Mouse (Mus musculus): ENCODE results near the gene Oosp2.

Gene Oosp2

DNA sequence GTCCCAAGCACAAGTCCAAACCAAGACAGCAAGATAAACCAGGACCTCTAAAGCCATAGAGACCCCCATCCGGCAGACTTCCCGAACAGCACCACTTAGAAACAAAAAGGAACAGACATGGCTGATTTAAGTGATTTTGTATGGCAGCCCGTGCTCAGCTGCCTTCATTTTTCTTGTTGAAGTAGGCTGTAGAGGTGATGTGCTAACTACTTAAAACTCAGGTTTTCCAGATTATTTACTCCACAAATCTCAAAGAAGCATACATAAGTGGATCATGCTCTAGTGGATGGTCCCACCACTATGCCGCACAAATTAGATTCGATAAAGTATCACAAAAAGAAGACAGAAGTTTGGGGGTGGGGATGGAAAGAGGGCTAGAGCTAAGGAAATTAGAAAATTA, at the start of gene Oosp2:
TSS of gene Oosp2 (minus strand) at position 101 of the 400 bp plus-strand sequence.
- DNase-seq (ENCODE audit: low read depth in 2 of 2, low spot score in 2 of 2) = no peak

DNA sequence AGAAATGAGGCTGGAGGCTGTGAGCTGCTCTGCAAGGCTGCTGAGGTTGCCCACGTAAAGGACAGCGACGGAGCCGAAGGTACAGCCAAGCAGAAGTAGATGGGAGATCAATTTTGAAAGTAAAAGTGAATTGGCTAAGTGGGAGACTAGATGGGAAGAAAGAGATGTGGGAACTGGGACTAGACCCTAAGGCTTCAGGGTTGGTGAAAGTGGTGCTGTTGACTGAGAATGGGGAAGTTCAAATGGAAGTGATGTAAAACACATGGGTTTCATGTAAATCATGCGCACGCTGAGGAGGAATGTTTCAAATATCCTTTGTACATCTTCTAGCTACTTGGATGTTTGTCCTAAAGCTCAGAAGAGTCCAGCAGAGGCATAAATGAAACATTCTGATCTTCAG, 38.0 kb upstream of the Oosp2 start:
- no peak for DNase-seq (ENCODE audit: low read depth in 2 of 2, low spot score in 2 of 2)

DNA sequence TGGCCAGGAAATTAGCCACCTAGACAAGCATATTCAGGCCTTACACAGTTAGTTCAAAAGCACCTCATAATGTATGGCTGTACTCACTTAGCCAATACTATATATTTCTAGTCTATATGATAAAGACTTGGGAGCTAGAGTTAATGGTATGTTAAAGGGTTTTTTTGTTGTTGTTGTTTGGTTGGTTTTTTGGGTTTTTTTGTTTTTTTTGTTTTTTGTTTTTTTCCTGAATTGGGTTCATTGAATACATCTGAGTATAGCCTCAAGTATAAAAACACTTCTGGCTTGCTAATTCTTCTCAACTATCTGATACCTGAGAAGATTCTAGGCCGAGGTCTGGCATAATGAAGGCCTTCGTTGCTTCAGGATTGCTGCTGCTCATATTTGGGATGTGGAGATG, 36.4 kb upstream of the Oosp2 start, which contains the start of gene Oosp3:
TSS of gene Oosp3 (plus strand) at position 301 of the 400 bp plus-strand sequence.
- DNase-seq (ENCODE audit: low read depth in 2 of 2, low spot score in 2 of 2) = no peak

DNA sequence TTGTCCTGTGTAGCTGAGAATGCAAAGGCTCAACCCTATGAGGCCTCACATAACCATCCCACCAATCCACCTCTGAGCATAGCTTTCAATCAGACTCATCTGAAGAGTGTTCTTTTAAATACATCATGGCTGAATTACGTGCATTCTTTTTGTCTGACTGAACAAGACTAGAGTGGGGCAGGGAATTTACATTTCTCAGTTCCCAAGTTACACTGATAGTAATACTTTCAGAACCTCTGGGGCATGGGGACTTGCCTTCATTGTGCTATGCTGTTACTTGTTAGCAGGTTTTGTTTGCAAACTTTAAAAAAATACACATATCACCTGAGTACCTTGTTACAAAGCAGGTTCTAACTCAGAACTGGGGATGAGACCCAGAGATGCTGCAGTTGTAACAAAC, 31.1 kb upstream of the Oosp2 start:
- DNase-seq (ENCODE audit: low read depth in 2 of 2, low spot score in 2 of 2) = no peak

DNA sequence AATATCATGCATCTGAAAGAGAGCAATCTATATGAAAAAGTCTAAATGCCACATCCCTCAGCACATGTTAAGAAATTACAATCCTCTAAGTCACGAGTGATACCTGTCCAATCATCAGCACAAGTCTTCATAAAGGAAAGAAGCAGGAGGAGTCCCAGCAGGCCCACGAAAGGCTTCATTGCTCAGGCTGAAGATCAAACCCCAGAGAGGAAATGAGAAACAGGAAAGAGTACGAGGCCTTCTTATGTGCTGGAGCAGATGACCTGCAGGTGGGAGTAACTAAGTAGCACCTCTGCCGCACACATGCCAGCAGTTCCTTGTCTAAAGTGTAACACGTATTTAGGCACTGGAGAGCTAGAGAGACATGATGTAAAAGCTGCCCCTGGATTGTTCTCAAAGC, 30.5 kb upstream of the Oosp2 start, which contains the start of gene Oosp1:
TSS of gene Oosp1 (minus strand) at position 312 of the 400 bp plus-strand sequence.
- DNase-seq (ENCODE audit: low read depth in 2 of 2, low spot score in 2 of 2) = no peak

DNA sequence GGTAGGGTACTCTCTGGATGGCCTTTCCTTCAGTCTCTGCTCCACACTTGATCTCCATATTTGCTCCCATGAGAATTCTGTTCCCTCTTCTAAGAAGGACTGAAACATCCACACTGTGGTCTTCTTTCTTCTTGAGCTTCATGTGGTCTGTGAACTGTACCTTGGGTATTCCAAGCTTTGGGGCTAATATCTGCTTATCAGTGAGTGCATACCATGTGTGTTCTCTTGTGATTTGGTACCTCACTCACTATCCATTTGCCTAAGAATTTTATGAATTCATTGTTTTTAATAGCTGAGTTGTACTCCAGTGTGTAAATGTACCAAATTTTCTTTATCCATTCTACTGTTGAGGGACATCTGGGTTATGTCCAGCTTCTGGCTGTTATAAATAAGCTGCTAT, 1.2 kb upstream of the Oosp2 start:
- no peak for DNase-seq (ENCODE audit: low read depth in 2 of 2, low spot score in 2 of 2)

DNA sequence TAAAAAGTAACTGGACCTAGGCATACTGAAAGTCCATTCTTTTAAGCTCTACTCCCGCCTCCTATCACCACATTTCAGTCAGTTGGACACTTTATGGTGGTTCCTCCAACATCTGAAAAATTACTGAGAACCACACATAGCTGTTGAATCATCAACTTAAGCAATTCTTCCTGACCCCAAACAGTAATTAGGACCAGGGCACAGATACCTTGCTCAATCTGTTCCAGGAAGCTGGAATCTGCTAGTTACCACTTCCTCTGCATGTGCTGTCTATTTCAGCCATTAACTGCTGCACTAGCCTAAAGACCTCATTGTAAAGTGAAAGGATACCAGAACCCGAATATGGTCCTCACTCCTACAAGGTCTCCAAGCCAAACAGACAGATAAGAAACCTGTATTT, 1.2 kb downstream of the Oosp2 start:
- DNase-seq (ENCODE audit: low read depth in 2 of 2, low spot score in 2 of 2) = no peak

DNA sequence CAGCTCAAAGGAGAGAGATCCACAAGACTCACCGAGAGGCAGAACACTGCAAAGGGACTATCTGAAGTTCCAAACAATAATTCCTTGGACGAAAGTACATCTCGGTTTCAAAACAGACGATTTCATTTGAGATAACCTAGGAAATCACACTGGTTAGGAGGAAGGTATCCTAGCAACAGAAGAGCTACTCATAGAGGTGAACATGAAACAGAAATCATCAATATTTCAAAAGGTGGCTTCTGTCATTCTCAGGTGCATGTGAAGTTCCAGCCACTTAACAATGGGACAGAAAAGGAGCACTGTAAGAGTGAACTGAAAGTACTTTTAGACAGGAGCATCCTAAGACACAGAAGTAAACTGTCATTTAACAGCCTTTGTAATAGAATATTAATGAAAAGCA, 10.8 kb downstream of the Oosp2 start:
- DNase-seq (ENCODE audit: low read depth in 2 of 2, low spot score in 2 of 2) = no peak

DNA sequence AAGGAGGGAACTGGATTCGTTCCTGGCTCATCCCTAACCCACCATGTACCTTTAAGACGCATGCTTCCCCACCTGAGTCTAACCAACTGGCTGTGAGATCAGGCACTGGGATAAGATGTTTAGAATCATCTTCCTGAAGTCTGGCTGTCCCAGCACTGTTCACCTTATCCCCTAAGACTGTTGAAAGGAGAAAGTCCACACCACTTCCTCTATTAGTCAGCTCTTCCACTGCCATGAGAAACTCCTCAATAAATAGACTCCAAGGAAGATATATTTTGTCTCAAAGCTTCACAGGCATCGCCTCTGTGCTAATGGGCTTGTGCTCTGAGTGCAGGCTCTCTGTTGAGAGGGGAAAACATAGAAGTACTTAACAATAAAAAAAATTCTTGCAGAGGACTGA, 14.2 kb downstream of the Oosp2 start:
- DNase-seq (ENCODE audit: low read depth in 2 of 2, low spot score in 2 of 2) = no peak

DNA sequence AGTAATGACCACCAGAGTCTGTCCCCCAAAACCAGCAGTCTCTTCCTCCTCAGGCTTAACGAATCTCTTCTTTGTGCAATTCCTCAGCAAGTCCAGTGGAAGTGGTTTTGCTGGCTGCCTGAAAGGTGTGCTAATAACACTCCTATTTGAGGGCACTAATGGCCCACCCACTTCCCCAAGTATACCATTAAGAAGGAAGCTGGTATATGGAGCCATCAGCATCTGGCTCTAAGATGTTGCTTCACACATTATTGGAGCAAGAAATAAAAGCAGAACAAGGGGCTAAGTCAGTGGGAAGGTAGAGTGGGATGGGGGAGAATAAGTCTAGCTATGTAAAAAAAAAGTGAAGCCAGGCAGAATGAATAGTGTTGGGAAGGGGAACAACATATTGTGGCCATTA, 19.6 kb downstream of the Oosp2 start, which contains the start of gene Ms4a3:
TSS of gene Ms4a3 (minus strand) at position 120 of the 400 bp plus-strand sequence.
- DNase-seq (ENCODE audit: low read depth in 2 of 2, low spot score in 2 of 2) = no peak

DNA sequence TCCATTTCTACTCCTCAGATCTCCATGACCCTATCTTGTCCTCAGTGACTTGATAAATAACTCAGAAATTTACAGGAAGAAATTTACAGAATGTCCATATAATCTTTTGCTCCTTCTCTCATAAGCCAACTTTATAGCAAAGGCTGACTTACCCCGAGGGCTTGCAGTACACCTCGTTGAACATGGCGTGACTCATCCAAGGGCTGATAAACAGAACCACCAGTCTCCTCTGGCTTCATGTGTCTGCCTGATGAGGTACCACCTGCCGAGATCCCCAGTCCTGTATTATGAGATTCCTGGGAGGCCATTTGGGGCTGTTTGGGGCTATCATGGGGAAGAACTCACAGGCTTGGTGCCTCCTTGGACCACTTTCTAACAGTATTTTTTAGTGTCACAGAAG, 21.3 kb downstream of the Oosp2 start:
- DNase-seq (ENCODE audit: low read depth in 2 of 2, low spot score in 2 of 2) = no peak

DNA sequence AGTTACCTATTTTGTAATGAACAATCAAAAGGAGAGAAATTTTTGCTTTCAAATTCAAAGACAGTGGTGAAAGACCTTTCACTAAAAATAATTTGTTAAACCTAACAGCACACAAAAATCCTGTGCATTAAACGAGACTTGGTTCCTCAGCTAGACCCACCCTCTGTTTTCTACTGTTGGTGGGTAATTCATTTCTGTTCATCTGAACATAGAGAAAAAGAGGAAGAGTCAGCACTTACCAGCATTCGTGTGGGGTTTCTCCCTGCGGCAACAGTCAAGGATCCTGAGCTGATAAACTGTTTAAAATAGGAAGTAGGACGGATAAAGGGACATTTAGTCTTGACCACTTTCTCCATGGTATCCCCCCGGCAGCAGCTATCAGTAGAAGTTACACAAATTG, 24.8 kb downstream of the Oosp2 start:
- no peak for DNase-seq (ENCODE audit: low read depth in 2 of 2, low spot score in 2 of 2)

DNA sequence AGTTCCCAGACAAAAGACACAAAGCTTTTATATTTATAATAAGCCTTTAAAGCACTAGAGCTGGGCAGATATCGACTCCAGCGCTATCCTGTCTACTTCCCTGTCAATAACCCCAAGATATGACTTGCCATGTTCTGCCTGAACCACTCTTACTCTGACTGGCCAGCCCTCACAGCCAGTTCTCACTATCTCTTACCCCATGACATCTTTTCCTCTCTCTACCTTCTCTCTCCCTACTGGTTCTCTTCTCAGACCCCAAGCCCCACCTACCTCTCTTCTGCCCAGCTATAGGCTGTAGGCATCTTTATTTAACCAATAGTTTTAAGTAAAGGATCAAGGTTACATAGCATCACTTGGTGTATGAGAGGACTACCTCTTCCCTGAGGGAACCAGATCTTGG, 26.0 kb downstream of the Oosp2 start:
- DNase-seq (ENCODE audit: low read depth in 2 of 2, low spot score in 2 of 2) = no peak

DNA sequence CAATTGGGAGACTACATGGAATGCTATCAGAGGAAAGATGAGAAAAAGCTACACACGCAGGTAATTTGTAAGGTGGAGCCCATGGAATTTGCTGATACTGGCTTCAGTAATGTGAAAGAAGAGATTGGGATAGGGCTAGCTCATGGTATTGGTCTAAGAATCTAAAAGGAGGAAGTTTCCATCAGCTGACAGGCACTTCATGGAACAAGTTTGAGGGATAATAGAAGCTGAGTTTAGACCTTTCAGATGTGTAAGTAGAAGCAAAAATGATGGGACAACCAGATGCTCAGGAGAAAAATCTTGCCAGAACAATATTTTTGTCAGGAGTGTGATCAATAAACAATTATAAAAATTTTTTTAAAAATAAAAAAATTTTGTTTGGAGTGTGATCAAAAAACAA, 26.6 kb downstream of the Oosp2 start:
- no peak for DNase-seq (ENCODE audit: low read depth in 2 of 2, low spot score in 2 of 2)

DNA sequence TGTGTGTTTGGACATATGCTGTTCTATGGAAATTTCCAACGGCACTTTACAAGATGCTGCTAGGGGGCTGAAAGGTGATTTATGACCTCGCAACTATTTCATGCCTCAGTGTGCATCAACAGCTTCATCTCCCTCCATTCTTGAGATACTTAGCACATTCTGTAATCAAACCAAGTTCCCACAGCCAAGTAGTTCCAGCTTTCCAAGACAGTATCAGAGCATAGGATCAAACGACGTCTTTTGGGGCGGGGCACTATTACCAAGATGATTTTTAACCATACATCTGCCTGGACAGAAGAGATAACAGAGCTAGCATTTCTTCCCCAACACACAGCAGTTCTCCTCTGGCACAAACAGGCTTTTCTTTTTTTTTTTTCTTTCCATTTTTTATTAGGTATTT, 35.1 kb downstream of the Oosp2 start:
- DNase-seq (ENCODE audit: low read depth in 2 of 2, low spot score in 2 of 2) = no peak

DNA sequence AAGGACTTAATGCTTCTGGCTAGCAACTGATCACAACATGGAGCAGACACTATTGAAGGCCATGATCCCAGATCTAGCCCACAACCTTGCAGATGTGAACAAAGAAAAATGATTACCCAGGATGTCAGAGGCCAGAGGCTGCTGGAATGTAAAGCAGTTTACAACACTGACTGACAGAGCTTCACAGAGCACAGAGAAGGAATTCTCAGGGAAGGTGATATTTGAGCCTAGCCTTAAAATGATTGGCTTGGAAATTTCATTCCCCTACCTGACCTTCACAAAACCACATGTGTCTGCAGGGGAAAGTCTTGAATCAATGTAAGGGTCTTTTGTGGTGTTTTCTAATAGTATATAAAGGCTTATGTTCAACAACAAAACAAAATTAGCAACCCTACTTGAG, 35.6 kb downstream of the Oosp2 start:
- no peak for DNase-seq (ENCODE audit: low read depth in 2 of 2, low spot score in 2 of 2)

DNA sequence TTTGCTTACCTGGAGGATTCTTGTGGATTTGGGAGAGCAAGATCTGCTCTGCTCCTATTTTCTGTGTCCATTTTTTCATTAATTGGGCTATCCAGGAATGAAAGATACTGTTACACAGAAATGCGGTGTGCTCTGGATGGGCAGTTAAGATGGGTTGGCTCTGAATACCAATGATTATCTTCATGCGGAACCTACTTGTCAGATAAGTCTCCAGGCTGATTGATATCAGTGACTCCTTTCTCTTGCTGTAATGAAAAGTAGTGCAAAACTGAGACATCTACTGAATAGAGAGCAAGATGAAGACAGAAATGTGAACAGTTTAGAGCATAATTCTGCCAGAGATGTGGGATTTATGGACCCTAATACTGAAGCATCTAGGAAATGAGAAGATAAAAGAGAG, 36.8 kb downstream of the Oosp2 start, which contains the start of gene Ms4a2:
TSS of gene Ms4a2 (minus strand) at position 169 of the 400 bp plus-strand sequence.
- no peak for DNase-seq (ENCODE audit: low read depth in 2 of 2, low spot score in 2 of 2)

DNA sequence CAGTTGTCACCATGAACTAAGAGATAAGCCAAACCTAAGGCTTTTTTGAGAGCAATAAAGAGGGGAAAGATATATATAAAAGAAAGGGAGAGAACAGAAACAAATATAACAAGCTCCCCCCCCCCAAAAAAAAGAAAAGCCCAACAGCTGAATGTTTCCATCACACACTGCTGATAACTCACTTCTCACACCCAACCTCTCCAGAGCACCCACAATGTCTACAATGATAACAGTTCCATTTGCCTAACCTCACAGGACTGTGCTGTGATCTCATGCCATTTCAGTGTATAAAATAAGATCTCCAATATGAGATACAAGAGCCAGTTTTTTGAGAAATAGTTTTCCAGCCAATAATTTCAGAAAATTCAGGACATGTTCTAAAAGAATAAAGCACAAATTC, 42.4 kb downstream of the Oosp2 start:
- DNase-seq (ENCODE audit: low read depth in 2 of 2, low spot score in 2 of 2) = no peak

DNA sequence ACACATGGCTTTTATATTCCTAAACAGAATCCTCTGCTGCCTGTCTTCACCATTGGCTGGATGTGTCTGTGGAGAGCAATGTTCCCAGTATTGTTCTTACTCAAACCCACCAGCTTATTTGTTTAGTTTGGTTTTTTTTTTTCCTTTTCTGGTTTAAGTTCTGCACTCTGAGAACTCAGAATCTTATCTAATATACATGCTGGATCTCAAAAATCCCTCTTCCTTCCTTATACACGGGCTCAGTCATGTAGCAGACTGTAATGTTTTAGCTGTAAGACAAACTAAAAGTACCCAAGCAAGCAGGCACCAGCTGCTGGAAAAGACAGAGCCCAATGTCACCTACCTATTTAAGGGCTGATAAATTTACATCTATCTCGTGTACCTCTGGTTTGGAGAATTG, 45.6 kb downstream of the Oosp2 start:
- no peak for DNase-seq (ENCODE audit: low read depth in 2 of 2, low spot score in 2 of 2)

DNA sequence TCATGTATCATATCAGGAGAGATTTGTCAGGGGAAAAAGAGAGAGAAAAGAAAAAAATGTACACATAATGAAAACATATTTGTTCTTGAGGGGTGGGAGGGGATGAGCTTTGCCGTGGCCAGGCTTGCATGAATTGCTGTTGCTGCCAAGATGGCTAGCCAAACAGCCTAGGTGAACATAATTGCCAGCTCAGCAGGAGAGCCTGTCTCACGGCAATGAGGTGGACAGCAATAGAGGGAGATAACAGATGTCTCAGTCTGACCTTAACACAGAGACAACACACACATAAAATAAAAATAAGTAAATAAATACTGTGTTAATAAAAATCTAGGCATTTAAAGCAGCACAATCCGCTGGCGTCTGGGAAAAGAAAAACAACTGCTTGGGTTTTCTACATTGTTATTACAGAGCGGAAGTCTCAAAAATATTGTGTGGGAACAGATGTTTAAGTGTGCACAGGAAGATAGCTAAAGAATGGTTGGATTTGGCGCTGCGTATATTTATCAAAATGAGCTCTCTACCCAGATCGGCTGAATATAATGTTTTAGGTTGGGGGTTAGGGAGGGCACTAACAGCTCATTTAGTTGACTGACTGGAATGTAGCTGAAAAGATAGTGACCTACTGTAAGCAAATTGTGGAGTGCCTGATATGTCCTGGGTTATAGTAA, 46.4 kb downstream of the Oosp2 start:
- DNase-seq (ENCODE audit: low read depth in 2 of 2, low spot score in 2 of 2) = no peak

DNA sequence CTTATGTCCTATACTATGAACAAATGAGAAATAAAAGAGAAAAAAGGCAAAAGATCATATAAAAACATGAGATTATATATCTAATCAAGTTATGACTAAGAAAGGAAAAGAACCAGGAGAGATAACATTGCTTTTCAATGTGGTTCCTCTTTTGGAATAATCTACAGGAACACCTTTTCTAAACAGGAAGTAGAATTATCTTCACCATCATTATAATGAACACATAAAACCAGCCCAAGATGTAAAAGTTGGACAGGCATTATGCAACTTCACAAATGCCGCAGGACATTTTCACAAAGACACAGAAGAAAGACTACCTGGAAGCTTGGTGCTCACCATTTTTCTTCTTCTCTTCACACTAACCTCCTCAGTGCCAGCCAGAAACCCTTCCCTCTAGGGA, 47.3 kb downstream of the Oosp2 start:
- DNase-seq (ENCODE audit: low read depth in 2 of 2, low spot score in 2 of 2) = no peak

DNA sequence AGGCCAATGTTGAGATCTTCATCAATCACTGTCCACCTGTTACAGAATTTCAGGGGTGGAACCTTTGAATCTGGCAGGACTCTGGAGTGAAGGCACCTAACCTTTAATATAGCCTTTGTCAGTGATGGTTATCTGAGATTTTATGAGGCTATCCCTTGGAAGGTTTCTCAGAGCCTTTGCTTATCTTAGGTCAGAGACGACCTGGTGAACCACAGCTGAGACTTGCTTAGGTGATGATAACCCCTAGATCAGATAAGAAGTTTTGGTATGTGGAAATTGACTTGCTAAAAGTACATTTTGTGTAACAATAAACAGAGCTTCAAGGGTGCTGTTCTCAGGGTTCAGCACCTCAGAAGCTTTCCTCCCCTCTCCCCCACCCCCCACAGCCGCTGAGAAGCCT, 48.1 kb downstream of the Oosp2 start:
- DNase-seq (ENCODE audit: low read depth in 2 of 2, low spot score in 2 of 2) = no peak

DNA sequence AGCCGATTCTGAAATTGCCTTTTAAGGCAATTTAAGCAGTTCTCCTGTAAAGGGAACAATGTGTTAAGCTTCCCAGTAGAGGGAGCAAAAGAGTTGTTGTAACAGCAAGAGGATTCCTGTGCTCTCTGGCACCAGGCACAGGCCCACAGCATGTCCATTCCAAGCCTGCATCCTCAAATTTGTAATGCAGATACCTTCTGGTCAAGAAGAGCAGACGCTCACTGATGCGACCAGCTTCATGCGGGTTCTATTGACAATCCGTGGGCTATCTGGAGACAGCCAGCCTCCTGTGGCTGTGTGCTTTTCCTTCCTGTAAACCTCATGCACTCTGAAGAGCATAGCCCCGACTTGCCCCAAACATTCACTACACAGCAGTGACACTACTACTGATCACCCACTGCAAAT, 48.8 kb downstream of the Oosp2 start:
- peak in 1 of 2 experiments; percentile 44 for DNase-seq (ENCODE audit: low read depth in 2 of 2, low spot score in 2 of 2)
